Mouse (Mus musculus): Measurements from ENCODE around the gene Rgs12. TPM values are rescaled to one million over a fixed set of nuclear protein-coding genes. Genes with fewer than 3 reads are reported as not detected.

The Rgs12 gene
- polyA plus RNA-seq, 2 experiments, result 17.1 to 21.7 TPM

DNA sequence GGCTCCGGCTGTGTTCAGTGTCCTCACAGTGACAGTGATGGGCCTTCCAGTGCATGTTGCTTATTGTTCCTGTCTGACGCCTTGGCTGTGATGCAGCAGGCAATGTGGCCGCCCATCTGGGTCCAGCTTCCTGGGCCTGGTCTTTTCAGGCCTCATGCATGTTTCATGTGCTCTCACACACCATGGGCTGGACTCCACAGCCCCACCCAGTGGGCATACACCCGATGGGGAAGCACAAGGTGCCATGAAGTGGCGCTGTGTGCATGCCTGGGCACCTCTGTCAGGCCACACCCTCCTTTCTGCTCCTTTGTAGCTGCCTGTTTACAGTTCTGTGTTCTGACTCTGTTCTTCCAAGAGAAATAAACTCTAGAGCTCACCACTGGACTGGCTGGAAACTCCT lies 83.8 kb downstream of the Rgs12 start:
- ATAC-seq (ENCODE audit: insufficient read depth) (no peak), DNase-seq (ENCODE audit: low read depth in 3 of 3, low spot score in 3 of 3) (peak in 1 of 3 experiments; percentile 10)
- no peak for TF ChIP-seq EP300 (IDR thresholded peaks at IDR 0.05; ENCODE audit: low read depth)
- peak; percentile 78 for TF ChIP-seq CTCF (IDR thresholded peaks at IDR 0.05; ENCODE audit: low read depth)
- 60% methylated on average over 5 of the region's 5 CpGs for WGBS (ENCODE audit: insufficient replicate concordance)
- Histone ChIP-seq H3K27me3 (ENCODE audit: control insufficient read depth, insufficient read depth, low read length) (no peaks in the 10 kb centered on the region), H3K27ac (no peak overlapping the region), H3K36me3 (replicated peaks; ENCODE audit: control insufficient read depth, insufficient read depth, low read depth) (peaks cover 27% of the 10 kb centered on the region), H3K4me2 (ENCODE audit: low read depth) (no peak overlapping the region), H3K9me3 (ENCODE audit: control insufficient read depth, low read length) (no peaks in the 10 kb centered on the region), H3K4me3 (ENCODE audit: insufficient read depth in 1 of 2, low read depth in 2 of 2, low read length in 2 of 2) (no peak overlapping the region), H3K4me1 (replicated peaks; ENCODE audit: control insufficient read depth in 2 of 2, insufficient read depth in 2 of 2, low read length in 1 of 2) (peaks cover 12 to 27% of the 10 kb centered on the region in 2 experiments), H3K9ac (replicated peaks) (no peak overlapping the region)

DNA sequence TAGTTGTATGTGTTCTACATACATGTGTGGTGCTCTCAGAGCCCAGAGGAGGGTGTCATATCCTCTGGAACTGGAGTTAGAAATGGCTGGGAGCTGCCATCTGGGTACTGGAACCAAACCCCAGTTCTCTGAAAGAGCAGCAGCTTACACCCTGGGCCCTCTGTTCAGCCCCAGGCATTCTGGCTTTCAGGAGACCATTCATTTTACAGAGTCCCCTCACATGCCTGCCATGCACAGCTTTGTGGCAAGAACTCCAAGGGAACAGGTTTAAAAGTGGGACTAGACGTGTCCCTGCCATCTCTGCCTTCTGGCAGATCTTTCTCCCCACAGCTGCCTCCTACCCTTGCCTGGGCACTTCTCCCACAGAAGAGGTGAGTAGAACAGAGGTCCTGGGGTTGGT lies 84.4 kb downstream of the Rgs12 start:
- 70% methylated on average over 1 of the region's 1 CpGs for WGBS (ENCODE audit: insufficient replicate concordance)
- no peak for TF ChIP-seq CTCF (IDR thresholded peaks at IDR 0.05; ENCODE audit: low read depth)
- TF ChIP-seq EP300 (IDR thresholded peaks at IDR 0.05; ENCODE audit: low read depth), result no peak
- Histone ChIP-seq H3K9ac (replicated peaks) (no peak overlapping the region), H3K27ac (no peak overlapping the region), H3K36me3 (replicated peaks; ENCODE audit: control insufficient read depth, insufficient read depth, low read depth) (peaks cover 23% of the 10 kb centered on the region), H3K4me3 (ENCODE audit: insufficient read depth in 1 of 2, low read depth in 2 of 2, low read length in 2 of 2) (no peak overlapping the region), H3K9me3 (ENCODE audit: control insufficient read depth, low read length) (no peaks in the 10 kb centered on the region), H3K4me2 (ENCODE audit: low read depth) (no peak overlapping the region), H3K4me1 (replicated peaks; ENCODE audit: control insufficient read depth in 2 of 2, insufficient read depth in 2 of 2, low read length in 1 of 2) (peaks cover 12 to 27% of the 10 kb centered on the region in 2 experiments), H3K27me3 (ENCODE audit: control insufficient read depth, insufficient read depth, low read length) (no peaks in the 10 kb centered on the region)
- no peak for DNase-seq (ENCODE audit: low read depth in 3 of 3, low spot score in 3 of 3)
- ATAC-seq (ENCODE audit: insufficient read depth), result no peak

GRCm38 (mm10) chr5:35035141-35035540 lies 85.9 kb downstream of the Rgs12 start:
- H3K4me1 ChIP-seq (replicated peaks; ENCODE audit: control insufficient read depth in 2 of 2, insufficient read depth in 2 of 2, low read length in 1 of 2), result peaks cover 12 to 27% of the 10 kb centered on the region in 2 experiments
- TF ChIP-seq CTCF (IDR thresholded peaks at IDR 0.05; ENCODE audit: low read depth) (no peak), EP300 (IDR thresholded peaks at IDR 0.05; ENCODE audit: low read depth) (no peak)
- peak overlapping the region; percentile 30 for H3K27ac ChIP-seq
- DNase-seq (ENCODE audit: low read depth in 3 of 3, low spot score in 3 of 3) (no peak), ATAC-seq (ENCODE audit: insufficient read depth) (no peak)
- no peak overlapping the region for H3K4me3 ChIP-seq (ENCODE audit: insufficient read depth in 1 of 2, low read depth in 2 of 2, low read length in 2 of 2)
- peaks cover 13% of the 10 kb centered on the region for H3K36me3 ChIP-seq (replicated peaks; ENCODE audit: control insufficient read depth, insufficient read depth, low read depth)
- H3K9ac ChIP-seq (replicated peaks), result no peak overlapping the region
- no peak overlapping the region for H3K4me2 ChIP-seq (ENCODE audit: low read depth)
- 31% methylated on average over 5 of the region's 5 CpGs for WGBS (ENCODE audit: insufficient replicate concordance)
- H3K9me3 ChIP-seq (ENCODE audit: control insufficient read depth, low read length), result no peaks in the 10 kb centered on the region
- H3K27me3 ChIP-seq (ENCODE audit: control insufficient read depth, insufficient read depth, low read length), result no peaks in the 10 kb centered on the region

- H3K27me3 ChIP-seq (ENCODE audit: control insufficient read depth, insufficient read depth, low read length), result no peaks in the 10 kb centered on the region
- no peak overlapping the region for H3K9ac ChIP-seq (replicated peaks)
- H3K4me1 ChIP-seq (replicated peaks; ENCODE audit: control insufficient read depth in 2 of 2, insufficient read depth in 2 of 2, low read length in 1 of 2), result peaks cover 12 to 27% of the 10 kb centered on the region in 2 experiments
- TF ChIP-seq EP300 (IDR thresholded peaks at IDR 0.05; ENCODE audit: low read depth) (peak; percentile 59), CTCF (IDR thresholded peaks at IDR 0.05; ENCODE audit: low read depth) (no peak)
- peak; percentile 73 for ATAC-seq (ENCODE audit: insufficient read depth)
- no peak overlapping the region for H3K27ac ChIP-seq
- 6% methylated on average over 4 of the region's 4 CpGs for WGBS (ENCODE audit: insufficient replicate concordance)
- DNase-seq (ENCODE audit: low read depth in 3 of 3, low spot score in 3 of 3), result peak; percentile 40 to 56 (median 45)
- peaks cover 11% of the 10 kb centered on the region for H3K36me3 ChIP-seq (replicated peaks; ENCODE audit: control insufficient read depth, insufficient read depth, low read depth)
- no peak overlapping the region for H3K4me3 ChIP-seq (ENCODE audit: insufficient read depth in 1 of 2, low read depth in 2 of 2, low read length in 2 of 2)
- no peaks in the 10 kb centered on the region for H3K9me3 ChIP-seq (ENCODE audit: control insufficient read depth, low read length)
- H3K4me2 ChIP-seq (ENCODE audit: low read depth), result no peak overlapping the region
Observed at GRCm38 (mm10) chr5:35035795-35036194, 86.5 kb downstream of the Rgs12 start.

GRCm38 (mm10) chr5:35037438-35037837 lies 88.2 kb downstream of the Rgs12 start:
- TF ChIP-seq EP300 (IDR thresholded peaks at IDR 0.05; ENCODE audit: low read depth), result no peak
- no peak for TF ChIP-seq CTCF (IDR thresholded peaks at IDR 0.05; ENCODE audit: low read depth)
- no peak overlapping the region for H3K4me3 ChIP-seq (ENCODE audit: insufficient read depth in 1 of 2, low read depth in 2 of 2, low read length in 2 of 2)
- no peak overlapping the region for H3K9ac ChIP-seq (replicated peaks)
- DNase-seq (ENCODE audit: low read depth in 3 of 3, low spot score in 3 of 3) (no peak), ATAC-seq (ENCODE audit: insufficient read depth) (no peak)
- no peak overlapping the region for H3K27ac ChIP-seq
- no peaks in the 10 kb centered on the region for H3K9me3 ChIP-seq (ENCODE audit: control insufficient read depth, low read length)
- H3K4me1 ChIP-seq (replicated peaks; ENCODE audit: control insufficient read depth in 2 of 2, insufficient read depth in 2 of 2, low read length in 1 of 2), result peaks cover 12 to 27% of the 10 kb centered on the region in 2 experiments
- H3K27me3 ChIP-seq (ENCODE audit: control insufficient read depth, insufficient read depth, low read length), result no peaks in the 10 kb centered on the region
- H3K4me2 ChIP-seq (ENCODE audit: low read depth), result no peak overlapping the region
- peaks cover 9% of the 10 kb centered on the region for H3K36me3 ChIP-seq (replicated peaks; ENCODE audit: control insufficient read depth, insufficient read depth, low read depth)

Measured in liver, embryonic 14.5 days (tissue).